Mouse (Mus musculus) erythroblast, adult 5-6 weeks (primary cell): ENCODE measurements around the gene Cdc40. TPM values are rescaled to one million over a fixed set of nuclear protein-coding genes. Genes with fewer than 3 reads are reported as not detected.

Source experiments
- ATAC-seq: replicated peaks from 2 replicates; pipeline ENCODE4 v1.8.0; 2016; ENCODE audit warnings: moderate number of reproducible peaks, mild to moderate bottlenecking, moderate TSS enrichment, inconsistent platforms; ENCODE audit not compliant: poor library complexity, low FRiP score, severe bottlenecking
- total RNA-seq, 2 experiments: library from RNA; stranded (forward) in 1 of 2; stranded (reverse) in 1 of 2; fragments of 150-400 nt in 1 of 2; fragments of 200-764, 138-1000 nt in 1 of 2; gene quantifications; 2 replicates each; pipeline versions ENCODE4 v1.2.3 to v1.2.4; 2015 to 2017; ENCODE audit warnings: low replicate concordance in 2 of 2

Gene Cdc40
- total RNA-seq, 2 experiments from 2014 or later: 13.5 to 23.6 TPM

DNA sequence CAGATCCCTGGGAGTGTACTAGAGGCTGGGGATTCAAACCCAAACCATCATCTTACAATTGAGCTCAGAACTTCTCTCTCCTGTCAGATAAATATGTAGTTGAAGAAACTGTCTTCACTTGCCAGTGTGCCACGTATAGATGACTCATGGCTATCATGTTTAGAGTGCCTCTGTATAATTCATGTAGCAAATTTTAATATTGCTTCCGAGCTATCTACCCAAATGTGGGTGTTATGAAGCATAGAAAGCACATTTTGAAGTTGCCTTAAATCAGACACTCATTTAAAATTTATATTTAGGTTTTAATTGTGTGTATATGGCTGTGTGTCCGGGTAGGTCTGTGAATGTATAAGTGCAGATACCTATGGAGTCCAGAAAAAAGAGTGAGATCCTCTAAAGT is 91.0 kb downstream of the Cdc40 start:
- no peak for ATAC-seq

DNA sequence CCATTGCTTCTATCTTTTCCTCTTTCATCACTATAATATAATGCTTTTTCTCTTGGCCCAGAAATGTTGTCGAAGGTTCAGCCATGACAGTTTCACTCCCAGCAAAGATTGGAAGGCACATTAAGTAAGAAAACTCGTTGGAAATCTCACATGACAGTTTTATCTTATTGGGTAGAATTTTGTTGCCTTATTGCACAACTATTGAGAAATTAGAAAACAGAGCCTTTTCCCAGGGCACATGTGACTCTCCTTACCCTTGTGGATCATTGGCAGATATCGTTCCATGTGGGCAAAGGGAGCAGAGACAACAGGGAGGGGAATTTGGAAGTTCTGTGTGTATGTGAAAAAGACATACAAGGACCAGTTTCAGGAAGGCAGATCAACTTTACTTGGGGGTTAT is 92.7 kb downstream of the Cdc40 start:
- ATAC-seq: no peak

Other genes starting within 250 kb of the Cdc40 start
- not detected in 2 replicates for gene Mettl24, start 200.0 kb downstream of the Cdc40 start, total RNA-seq (2015; ENCODE audit: low replicate concordance)
- not detected in 2 replicates for gene Mettl24, start 200.0 kb downstream of the Cdc40 start, total RNA-seq (2017; ENCODE audit: low replicate concordance)
- not detected in 2 replicates for gene Wasf1, start 164 bp upstream of the Cdc40 start, total RNA-seq (2015; ENCODE audit: low replicate concordance)
- gene Wasf1, start 164 bp upstream of the Cdc40 start, total RNA-seq (2017; ENCODE audit: low replicate concordance): not detected in 2 replicates
- gene Gpr6, start 189.0 kb upstream of the Cdc40 start, total RNA-seq (2015; ENCODE audit: low replicate concordance): not detected in 2 replicates
- not detected in 2 replicates for gene Gpr6, start 189.0 kb upstream of the Cdc40 start, total RNA-seq (2017; ENCODE audit: low replicate concordance)